Mouse (Mus musculus) forebrain, postnatal 0 days (tissue): ENCODE data around the gene Gna14. TPM values are rescaled to one million over a fixed set of nuclear protein-coding genes. Genes with fewer than 3 reads are reported as not detected.

Experiments
- ATAC-seq: fragments of 200-750 bp; cut with Nextera tagmentation; 2 replicates; pipeline ENCODE4 v1.8.0; 2017; ENCODE audit warnings: mild to moderate bottlenecking, moderate library complexity
- DNase-seq: peaks from one replicate; pipeline ENCODE4 v3.0.0-alpha.2; 2015
- H3K27ac ChIP-seq: fragments of 300-500 bp; sonication (generic); 2 replicates; pipeline ENCODE4 v1.5.1; 2014; ENCODE audit warnings: low read depth, mild to moderate bottlenecking, antibody characterized with exemption, low read length, moderate library complexity, mixed read lengths
- H3K27me3 ChIP-seq: fragments of 300-500 bp; sonication (generic); 2 replicates; pipeline ENCODE4 v1.6.1; 2014; ENCODE audit warnings: mild to moderate bottlenecking, low read length, mixed read lengths; ENCODE audit not compliant: insufficient read depth
- H3K36me3 ChIP-seq: fragments of 300-500 bp; sonication (generic); 2 replicates; pipeline ENCODE4 v1.6.1; 2014; ENCODE audit warnings: mild to moderate bottlenecking, moderate library complexity; ENCODE audit not compliant: insufficient read depth
- H3K4me1 ChIP-seq: fragments of 300-500 bp; sonication (generic); 2 replicates; pipeline ENCODE4 v1.6.1; 2014; ENCODE audit warnings: antibody characterized with exemption; ENCODE audit not compliant: insufficient read depth
- H3K4me2 ChIP-seq: fragments of 300-500 bp; sonication (generic); 2 replicates; pipeline ENCODE4 v1.6.1; 2014; ENCODE audit warnings: low read depth, mild to moderate bottlenecking, moderate library complexity
- H3K4me3 ChIP-seq: fragments of 300-500 bp; sonication (generic); 2 replicates; pipeline ENCODE4 v1.5.1; 2014; ENCODE audit warnings: low read depth, low read length, mixed read lengths
- H3K9ac ChIP-seq: fragments of 300-500 bp; sonication (generic); 2 replicates; pipeline ENCODE4 v1.6.1; 2014; ENCODE audit warnings: mild to moderate bottlenecking
- H3K9me3 ChIP-seq: fragments of 300-500 bp; sonication (generic); 2 replicates; pipeline ENCODE4 v1.6.1; 2016; ENCODE audit warnings: low read length
- CTCF ChIP-seq: sonication (generic); IDR thresholded peaks from 2 replicates; pipeline ENCODE4 v1.5.1; 2016; ENCODE audit warnings: antibody characterized with exemption, control low read depth, low read depth
- WGBS: fragments of 180-500 bp; shearing (Covaris S2); extraction: QIAGEN DNeasy Blood & Tissue Kit; methylation state at CpG from one replicate; pipeline ENCODE4 v1.1.7; 2014; 5-methylcytosine and 5-hydroxymethylcytosine counted together
- polyA plus RNA-seq: library from polyadenylated mRNA; unstranded; fragments of >200 nt; fragmentation: Nextera tagmentation; extraction: Ambion mirVana; gene quantifications from 2 replicates; pipeline ENCODE4 v1.2.1, GENCODE M21; 2015
- total RNA-seq: library from RNA; depleted of rRNA; stranded (reverse); fragments of >200 nt; gene quantifications from 2 replicates; pipeline ENCODE4 v1.2.3, GENCODE M21; 2014

Gna14 gene
- total and polyA plus RNA-seq, 2 experiments from 2014 or later = 0.56 to 0.62 TPM

DNA sequence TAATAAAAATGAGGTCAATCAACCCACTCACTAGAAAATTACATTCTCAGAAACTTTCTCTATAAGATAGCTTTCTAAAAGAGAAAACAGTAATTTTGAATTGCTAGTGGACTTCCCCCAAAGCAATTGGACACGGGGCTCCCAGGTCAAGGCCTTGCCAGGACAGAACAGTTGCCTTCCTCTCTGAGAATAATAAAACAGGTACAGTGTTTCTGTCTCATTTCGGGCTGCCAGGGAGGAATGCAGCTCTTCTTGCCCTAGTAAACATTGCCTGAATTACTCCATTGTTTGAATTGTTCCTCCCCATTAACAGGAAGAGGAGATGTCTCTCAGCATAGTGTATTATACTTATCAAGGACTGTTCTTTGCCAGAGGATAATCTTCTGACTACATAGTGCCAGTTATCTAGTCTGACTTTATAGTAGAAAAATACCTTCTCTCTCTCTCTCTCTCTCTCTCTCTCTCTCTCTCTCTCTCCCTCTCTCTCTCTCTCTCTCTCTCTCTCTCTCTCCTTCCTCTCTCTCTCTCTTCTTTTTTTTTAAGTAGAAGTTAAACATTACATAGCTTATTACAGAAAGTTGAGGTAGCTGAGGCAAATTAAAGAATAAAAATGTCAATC lies 33.3 kb downstream of the Gna14 start:
- H3K9ac ChIP-seq = no peak overlapping the region
- H3K9me3 ChIP-seq = 0 out of 2 replicates have a peak, but pooled peaks cover 2% of the 10 kb centered on the region
- no peak for DNase-seq
- H3K4me1 ChIP-seq = no peaks in the 10 kb centered on the region
- H3K27me3 ChIP-seq = no peaks in the 10 kb centered on the region
- TF ChIP-seq CTCF = no peak
- ATAC-seq = no peak
- WGBS = 43% methylated on average over 2 of the region's 2 CpGs
- H3K27ac ChIP-seq = no peak overlapping the region
- H3K4me3 ChIP-seq = no peak overlapping the region
- no peaks in the 10 kb centered on the region for H3K36me3 ChIP-seq
- no peak overlapping the region for H3K4me2 ChIP-seq

DNA sequence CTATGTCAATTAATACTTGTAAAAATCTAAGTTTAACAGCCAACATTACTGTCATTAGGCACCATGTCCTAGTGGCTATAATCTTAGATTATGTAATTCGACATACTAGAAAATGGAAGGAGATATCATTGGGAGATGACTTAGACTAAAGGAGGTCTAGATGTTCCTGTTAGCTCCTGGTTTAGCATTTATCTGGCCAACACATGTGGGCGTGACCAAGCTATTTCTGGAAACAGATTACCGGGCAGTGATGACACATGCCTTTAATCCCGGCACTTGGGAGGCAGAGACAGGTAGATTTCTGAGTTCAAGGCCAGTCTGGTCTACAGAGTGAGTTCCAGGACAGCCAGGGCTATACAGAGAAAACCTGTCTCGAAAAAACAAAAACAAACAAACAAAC lies 37.1 kb downstream of the Gna14 start:
- no peaks in the 10 kb centered on the region for H3K27me3 ChIP-seq
- H3K4me2 ChIP-seq = no peak overlapping the region
- DNase-seq = no peak
- H3K27ac ChIP-seq = no peak overlapping the region
- H3K4me1 ChIP-seq = no peaks in the 10 kb centered on the region
- no peak overlapping the region for H3K4me3 ChIP-seq
- 85% methylated on average over 5 of the region's 5 CpGs for WGBS
- 0 out of 2 replicates have a peak, but pooled peaks cover 3% of the 10 kb centered on the region for H3K9me3 ChIP-seq
- no peak for ATAC-seq
- H3K9ac ChIP-seq = no peak overlapping the region
- no peaks in the 10 kb centered on the region for H3K36me3 ChIP-seq
- TF ChIP-seq CTCF = no peak

DNA sequence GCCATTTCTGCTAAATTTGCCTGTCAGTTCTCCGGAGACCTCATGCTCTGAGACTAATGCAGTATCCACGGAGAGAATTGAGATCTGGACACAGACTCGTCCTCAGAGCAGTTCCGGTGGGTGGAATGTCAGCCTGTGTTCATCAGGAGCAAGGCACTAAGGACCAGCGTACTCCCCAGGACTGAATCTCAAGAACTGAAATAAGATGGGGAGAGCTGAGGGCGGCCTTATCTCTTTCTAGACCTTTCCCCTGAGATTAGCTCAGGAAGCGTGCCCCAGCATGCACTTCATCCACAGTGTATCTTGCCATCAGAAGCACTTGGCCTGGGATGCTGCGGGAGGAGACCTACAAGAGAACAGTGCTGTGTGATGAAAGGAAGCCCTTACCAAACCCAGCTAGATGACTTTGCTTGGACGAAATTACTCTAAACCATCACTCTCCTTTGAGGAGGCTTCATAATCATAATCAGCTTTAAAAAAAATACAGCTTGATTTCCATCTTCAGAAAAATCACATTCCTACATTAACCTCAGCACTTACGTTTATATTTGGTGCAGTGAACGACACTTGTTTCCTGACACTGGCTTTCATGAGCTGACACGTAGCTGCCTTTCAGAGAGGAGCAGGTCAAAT lies 41.9 kb downstream of the Gna14 start:
- no peak for DNase-seq
- Histone ChIP-seq H3K27me3 (no peaks in the 10 kb centered on the region), H3K9ac (no peak overlapping the region), H3K9me3 (0 out of 2 replicates have a peak, but pooled peaks cover 3% of the 10 kb centered on the region), H3K36me3 (no peaks in the 10 kb centered on the region), H3K27ac (no peak overlapping the region), H3K4me3 (no peak overlapping the region), H3K4me1 (no peaks in the 10 kb centered on the region), H3K4me2 (no peak overlapping the region)
- WGBS = 89% methylated on average over 12 of the region's 12 CpGs
- no peak for ATAC-seq
- no peak for TF ChIP-seq CTCF

DNA sequence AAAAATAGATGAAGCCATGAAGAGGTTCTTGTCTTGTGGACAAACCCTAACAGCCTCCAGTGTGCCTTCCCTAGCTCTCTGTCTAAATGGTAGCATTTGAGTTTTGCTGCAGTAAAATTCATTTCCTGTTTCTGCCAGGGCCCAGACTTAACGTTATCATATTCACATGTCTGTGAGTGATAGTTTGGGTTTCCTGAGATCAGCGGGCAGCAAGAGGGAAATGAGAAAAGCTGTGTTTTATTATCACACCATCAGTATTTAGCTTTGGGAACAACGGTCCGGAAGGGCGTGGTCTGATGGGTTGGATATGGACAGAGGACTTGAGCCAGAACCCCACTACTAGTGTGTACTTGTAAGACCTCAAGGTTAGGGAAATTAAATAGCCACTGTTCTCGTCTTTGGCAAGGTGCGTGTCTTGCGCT lies 42.6 kb downstream of the Gna14 start:
- Histone ChIP-seq H3K27me3 (no peaks in the 10 kb centered on the region), H3K4me3 (no peak overlapping the region), H3K9ac (no peak overlapping the region), H3K4me1 (no peaks in the 10 kb centered on the region), H3K36me3 (no peaks in the 10 kb centered on the region), H3K9me3 (0 out of 2 replicates have a peak, but pooled peaks cover 3% of the 10 kb centered on the region), H3K4me2 (no peak overlapping the region), H3K27ac (no peak overlapping the region)
- DNase-seq (no peak), ATAC-seq (no peak)
- WGBS = 88% methylated on average over 8 of the region's 8 CpGs
- TF ChIP-seq CTCF = no peak

DNA sequence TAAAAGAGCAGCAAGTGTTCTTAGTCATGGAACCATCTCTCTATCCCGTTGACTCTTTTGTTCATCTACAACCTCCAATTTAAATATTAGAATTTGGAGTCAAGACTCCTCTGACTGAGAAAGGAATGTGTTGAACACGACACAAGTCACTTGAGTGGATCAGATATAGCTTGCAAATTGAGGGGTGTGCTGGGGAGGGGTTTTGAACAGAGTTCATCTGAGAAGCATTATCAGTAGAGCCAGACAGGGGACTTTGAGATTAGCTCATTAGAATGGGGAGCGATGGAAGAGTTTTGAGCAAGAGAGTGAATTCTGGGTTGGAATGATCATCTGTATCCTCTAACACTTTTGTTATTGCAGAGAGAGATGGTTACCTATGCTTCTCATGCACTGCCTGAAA lies 46.5 kb downstream of the Gna14 start:
- no peak for TF ChIP-seq CTCF
- H3K27ac ChIP-seq = no peak overlapping the region
- ATAC-seq (no peak), DNase-seq (no peak)
- no peak overlapping the region for H3K4me3 ChIP-seq
- no peaks in the 10 kb centered on the region for H3K36me3 ChIP-seq
- no peaks in the 10 kb centered on the region for H3K4me1 ChIP-seq
- WGBS = 88% methylated on average over 3 of the region's 3 CpGs
- no peak overlapping the region for H3K9ac ChIP-seq
- H3K9me3 ChIP-seq = no peaks in the 10 kb centered on the region
- no peaks in the 10 kb centered on the region for H3K27me3 ChIP-seq
- H3K4me2 ChIP-seq = no peak overlapping the region

DNA sequence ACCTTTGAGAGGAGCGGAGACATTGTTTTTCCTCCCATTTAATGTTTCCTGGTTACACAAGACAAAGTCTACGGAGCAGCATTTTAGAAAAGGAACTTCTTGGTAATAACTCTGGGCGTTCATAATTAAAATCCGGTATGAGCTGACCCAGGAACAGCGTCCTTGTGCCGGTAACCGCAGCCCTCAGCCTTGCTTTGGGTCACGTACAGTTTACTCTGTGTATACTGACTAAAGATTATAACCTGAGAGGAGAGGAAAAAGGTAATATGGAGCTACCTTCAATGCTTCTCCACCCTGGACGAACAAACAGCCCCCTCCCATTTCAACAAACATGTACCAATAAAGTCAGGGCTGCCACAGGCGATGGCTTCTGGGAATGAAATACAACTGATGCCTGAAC lies 48.7 kb downstream of the Gna14 start:
- Histone ChIP-seq H3K27me3 (no peaks in the 10 kb centered on the region), H3K36me3 (no peaks in the 10 kb centered on the region), H3K4me2 (no peak overlapping the region), H3K4me3 (no peak overlapping the region), H3K4me1 (no peaks in the 10 kb centered on the region), H3K9me3 (no peaks in the 10 kb centered on the region), H3K27ac (no peak overlapping the region), H3K9ac (no peak overlapping the region)
- no peak for ATAC-seq
- no peak for DNase-seq
- 88% methylated on average over 10 of the region's 10 CpGs for WGBS
- TF ChIP-seq CTCF = no peak

DNA sequence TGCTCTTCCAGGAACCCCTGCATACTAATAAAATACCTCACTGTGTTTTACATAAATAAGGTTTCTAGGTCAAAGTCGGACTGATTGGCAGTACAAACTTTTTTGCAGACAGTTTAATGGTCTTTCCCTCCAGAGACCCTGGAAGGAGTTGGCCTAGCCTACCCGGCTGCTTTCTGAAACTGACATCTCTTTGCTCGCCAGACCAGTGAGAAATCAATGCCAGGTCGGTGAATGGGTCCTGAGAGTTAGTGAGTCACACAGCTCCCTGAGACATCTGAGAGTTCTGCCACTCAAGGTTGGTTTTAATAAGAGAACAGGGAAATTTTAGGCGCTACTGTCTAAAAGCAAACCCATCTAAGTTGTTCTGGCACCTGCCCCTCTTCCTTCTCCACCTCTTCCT lies 49.1 kb downstream of the Gna14 start:
- no peak overlapping the region for H3K27ac ChIP-seq
- no peak for ATAC-seq
- 50% methylated on average over 5 of the region's 5 CpGs for WGBS
- H3K4me2 ChIP-seq = no peak overlapping the region
- no peaks in the 10 kb centered on the region for H3K36me3 ChIP-seq
- DNase-seq = no peak
- no peaks in the 10 kb centered on the region for H3K4me1 ChIP-seq
- H3K9me3 ChIP-seq = no peaks in the 10 kb centered on the region
- no peaks in the 10 kb centered on the region for H3K27me3 ChIP-seq
- H3K9ac ChIP-seq = no peak overlapping the region
- no peak for TF ChIP-seq CTCF
- no peak overlapping the region for H3K4me3 ChIP-seq
